Mouse (Mus musculus) bone marrow macrophage, adult 2 months (primary cell): ENCODE data around the gene Gm6588. TPM values are rescaled to one million over a fixed set of nuclear protein-coding genes. Genes with fewer than 3 reads are reported as not detected.

Experiments used
- H3K27ac ChIP-seq: 2 replicates; pipeline ENCODE4 v1.5.1; 2012; ENCODE audit warnings: low read depth, low read length; ENCODE audit not compliant: insufficient read depth
- H3K4me1 ChIP-seq: 2 replicates; pipeline ENCODE4 v1.6.1; 2012; ENCODE audit warnings: low read length; ENCODE audit not compliant: control insufficient read depth, insufficient read depth
- H3K4me3 ChIP-seq: 2 replicates; pipeline ENCODE4 v1.5.1; 2012; ENCODE audit warnings: mild to moderate bottlenecking, low read length, moderate library complexity; ENCODE audit not compliant: insufficient read depth
- CTCF ChIP-seq: IDR thresholded peaks from 2 replicates; pipeline ENCODE4 v1.5.1; 2012; ENCODE audit warnings: low read depth, mild to moderate bottlenecking, low read length, moderate library complexity
- POLR2A ChIP-seq: IDR thresholded peaks from 2 replicates; pipeline ENCODE4 v1.6.1; 2012; ENCODE audit warnings: mild to moderate bottlenecking, low read depth, low read length, borderline replicate concordance
- polyA plus RNA-seq: library from polyadenylated mRNA; stranded (reverse); fragments of >200 nt; gene quantifications from 2 replicates; pipeline ENCODE4 v1.2.4, GENCODE M21; 2012; ENCODE audit not compliant: missing spikeins, insufficient read depth, insufficient read length

Gm6588 gene
- polyA plus RNA-seq, 1 experiment = not detected

DNA sequence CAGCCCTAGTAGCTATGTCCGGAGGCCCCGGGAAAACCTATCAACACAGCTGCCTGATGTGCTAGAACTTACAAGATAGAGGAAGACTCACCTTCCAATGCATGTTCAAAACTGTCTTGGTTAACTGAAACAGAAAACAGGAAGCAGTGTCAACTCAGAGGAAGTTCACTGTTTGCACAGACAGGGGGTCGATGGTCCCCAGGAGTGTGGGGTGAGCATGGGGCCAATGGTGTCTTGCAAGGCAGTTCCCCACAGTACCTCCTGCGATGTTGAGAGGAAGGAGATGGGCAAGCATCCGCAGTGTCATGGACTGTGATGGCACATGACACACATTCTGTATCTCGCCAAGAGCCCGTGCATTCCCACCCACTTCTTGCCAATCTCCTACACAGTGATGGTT lies 22.6 kb upstream of the Gm6588 start:
- TF ChIP-seq POLR2A (no peak), CTCF (no peak)
- H3K4me3 ChIP-seq = no peak overlapping the region
- no peaks in the 10 kb centered on the region for H3K4me1 ChIP-seq
- no peak overlapping the region for H3K27ac ChIP-seq

DNA sequence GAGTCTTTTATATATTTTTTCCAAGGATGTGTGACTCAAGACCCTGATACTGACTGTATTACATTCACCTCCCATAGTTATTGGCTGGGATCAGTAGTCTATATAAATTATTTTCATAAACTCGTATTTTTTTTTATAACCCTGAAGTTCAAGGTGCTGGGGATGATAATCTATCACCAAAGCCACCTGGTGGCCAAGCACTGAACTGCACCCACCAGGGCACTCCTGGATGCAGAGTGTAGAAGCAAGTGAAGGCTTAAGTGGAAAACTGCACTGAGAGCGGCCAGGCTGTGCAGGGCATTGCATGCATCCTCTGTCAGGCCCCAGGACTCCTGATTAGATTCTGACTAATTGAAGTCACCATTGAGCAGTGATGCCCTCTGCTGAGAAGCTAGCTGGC lies 21.9 kb upstream of the Gm6588 start:
- Histone ChIP-seq H3K4me1 (no peaks in the 10 kb centered on the region), H3K27ac (no peak overlapping the region), H3K4me3 (no peak overlapping the region)
- TF ChIP-seq CTCF (peak; percentile 32; the same call in 1 of the 2 replicates), POLR2A (no peak)

DNA sequence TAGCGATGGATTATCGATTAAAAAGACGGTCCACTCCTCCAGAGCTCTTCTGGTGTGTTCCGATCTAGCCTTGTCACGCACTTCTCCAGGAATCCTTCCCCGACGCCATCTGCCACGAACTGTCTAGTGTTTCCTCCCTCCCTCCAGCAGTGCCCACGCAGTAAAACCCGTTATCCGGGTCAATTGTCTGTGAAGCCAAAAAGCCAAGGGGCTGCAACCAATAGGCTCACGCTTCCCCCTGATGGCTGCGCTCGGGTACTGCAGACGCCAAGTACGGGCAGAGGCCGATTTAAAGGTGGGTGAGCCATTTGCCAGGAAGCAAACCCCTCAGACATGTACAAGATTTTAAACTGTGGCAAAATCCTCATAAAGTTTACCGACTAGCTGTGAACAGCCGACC lies 20.3 kb upstream of the Gm6588 start:
- Histone ChIP-seq H3K4me3 (no peak overlapping the region), H3K4me1 (no peaks in the 10 kb centered on the region)

DNA sequence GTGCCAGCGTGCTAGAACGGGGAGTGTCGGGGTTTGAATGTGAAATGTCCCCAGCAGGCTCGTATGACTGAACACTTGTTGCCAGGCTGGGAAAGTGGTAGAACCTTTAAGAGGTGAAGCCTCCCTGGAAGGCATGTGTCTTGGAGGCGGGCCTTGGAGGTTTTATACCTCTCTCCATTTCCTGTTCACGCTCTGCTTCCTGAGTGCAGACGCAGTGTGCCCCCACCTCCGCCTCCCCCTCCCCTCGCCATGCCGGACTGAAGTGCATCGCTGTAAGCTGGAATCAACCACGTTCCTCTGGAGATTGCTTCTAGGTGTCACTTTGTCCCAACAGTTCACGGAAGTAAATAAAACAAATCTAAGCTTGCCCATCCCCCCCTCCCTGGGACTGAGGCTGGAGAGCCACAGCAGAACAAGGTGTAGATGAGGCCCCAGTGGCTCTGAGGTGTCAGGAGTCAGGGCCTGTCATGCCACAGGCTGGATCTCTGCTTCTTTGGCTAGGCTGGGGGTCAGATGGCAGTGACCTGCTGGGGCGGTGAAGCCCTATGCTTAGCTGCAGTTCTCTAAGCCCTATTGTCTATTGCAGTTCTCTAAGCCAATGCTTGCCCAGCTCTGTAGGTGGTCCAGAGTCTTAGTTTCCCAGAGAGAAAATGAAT lies 18.0 kb upstream of the Gm6588 start:
- no peak overlapping the region for H3K4me3 ChIP-seq
- no peaks in the 10 kb centered on the region for H3K4me1 ChIP-seq
- no peak overlapping the region for H3K27ac ChIP-seq
- TF ChIP-seq POLR2A (no peak), CTCF (no peak)

More for the DNA sequence above, 20.3 kb upstream of the Gm6588 start:
- no peak overlapping the region for H3K27ac ChIP-seq
- TF ChIP-seq CTCF (peak; percentile 45), POLR2A (no peak)

DNA sequence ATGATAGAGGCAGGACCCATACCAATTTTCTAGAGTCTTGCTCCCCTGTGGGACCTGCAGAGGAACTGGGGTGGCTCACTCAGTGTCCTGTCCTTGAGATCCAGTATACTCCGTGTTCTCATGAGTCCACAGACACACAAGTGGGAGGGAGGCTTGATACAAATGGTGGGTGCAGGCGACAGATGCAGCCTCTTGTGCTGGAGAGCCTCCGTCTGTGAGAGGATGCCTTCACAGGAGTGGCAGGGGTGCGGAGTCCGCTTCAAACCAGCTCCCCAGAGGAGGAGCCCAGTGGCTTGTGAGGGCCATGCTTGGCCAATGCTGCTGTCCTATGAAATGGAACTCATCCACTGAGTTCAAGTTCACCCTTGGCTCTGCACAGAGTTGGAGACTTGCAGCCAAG lies 17.2 kb upstream of the Gm6588 start:
- Histone ChIP-seq H3K4me1 (no peaks in the 10 kb centered on the region), H3K27ac (no peak overlapping the region), H3K4me3 (no peak overlapping the region)
- TF ChIP-seq CTCF = no peak
- TF ChIP-seq POLR2A = no peak

DNA sequence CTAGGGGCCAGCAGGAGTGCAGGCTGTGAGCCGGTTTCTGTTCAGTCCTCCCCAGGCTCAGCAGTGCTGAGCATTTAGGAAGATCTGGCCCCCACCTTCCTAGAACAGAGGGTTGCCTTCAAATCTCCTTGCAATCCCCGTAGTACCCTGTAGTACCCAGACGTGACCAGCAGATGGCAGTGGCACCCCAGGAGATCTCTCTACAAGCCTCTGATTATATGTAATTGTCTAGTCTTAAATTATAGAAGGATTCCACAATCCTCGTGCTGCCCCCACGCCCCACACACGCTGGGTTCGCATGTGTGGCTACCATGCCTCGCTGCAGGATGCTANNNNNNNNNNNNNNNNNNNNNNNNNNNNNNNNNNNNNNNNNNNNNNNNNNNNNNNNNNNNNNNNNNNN lies 16.2 kb upstream of the Gm6588 start:
- H3K4me1 ChIP-seq = no peaks in the 10 kb centered on the region

DNA sequence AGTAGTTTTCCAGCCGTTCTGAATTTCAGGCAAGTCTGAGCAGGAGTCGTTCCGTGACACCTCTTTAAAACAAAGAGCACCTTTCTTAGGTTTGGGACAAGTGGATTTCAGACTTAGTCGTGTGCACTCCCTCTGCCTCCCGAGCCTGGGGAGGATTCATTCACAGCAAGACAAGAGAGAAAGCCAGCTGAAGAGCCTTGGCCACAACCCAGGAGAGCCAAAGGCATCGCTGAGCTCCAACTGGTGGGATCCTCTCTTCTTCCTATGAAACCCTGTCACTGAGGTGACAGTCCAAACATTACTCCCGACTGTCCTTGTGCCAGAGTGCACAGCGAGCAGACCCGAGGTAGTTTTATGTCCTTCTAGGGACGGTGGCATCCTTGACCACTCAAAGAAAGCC lies 10.7 kb upstream of the Gm6588 start:
- no peaks in the 10 kb centered on the region for H3K4me1 ChIP-seq
- no peak for TF ChIP-seq CTCF
- no peak for TF ChIP-seq POLR2A
- no peak overlapping the region for H3K27ac ChIP-seq
- no peak overlapping the region for H3K4me3 ChIP-seq

More for the DNA sequence above, 16.2 kb upstream of the Gm6588 start:
- Histone ChIP-seq H3K4me3 (no peak overlapping the region), H3K27ac (no peak overlapping the region)
- TF ChIP-seq POLR2A (no peak), CTCF (peak; percentile 75)

DNA sequence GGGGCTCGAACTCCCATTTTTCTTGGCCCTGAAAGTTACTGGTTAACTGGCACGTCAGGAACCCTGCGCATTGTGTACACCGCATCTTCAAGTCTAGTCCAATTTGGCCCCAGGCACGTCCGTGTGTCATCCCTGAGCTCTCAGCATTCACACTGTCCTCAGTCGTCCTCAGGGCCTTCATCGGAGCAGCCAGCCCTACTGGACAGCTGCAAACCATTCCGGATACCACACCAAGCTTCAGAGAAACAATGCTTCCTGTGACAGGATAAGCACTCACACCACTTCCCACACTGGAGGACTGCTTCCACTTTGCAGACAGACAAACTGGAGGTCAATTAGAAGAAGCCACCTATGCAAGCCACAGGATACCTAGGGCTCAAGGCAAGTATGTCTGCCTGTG lies 3.9 kb downstream of the Gm6588 start:
- TF ChIP-seq POLR2A (no peak), CTCF (no peak)
- Histone ChIP-seq H3K4me3 (no peak overlapping the region), H3K27ac (no peak overlapping the region), H3K4me1 (no peaks in the 10 kb centered on the region)

DNA sequence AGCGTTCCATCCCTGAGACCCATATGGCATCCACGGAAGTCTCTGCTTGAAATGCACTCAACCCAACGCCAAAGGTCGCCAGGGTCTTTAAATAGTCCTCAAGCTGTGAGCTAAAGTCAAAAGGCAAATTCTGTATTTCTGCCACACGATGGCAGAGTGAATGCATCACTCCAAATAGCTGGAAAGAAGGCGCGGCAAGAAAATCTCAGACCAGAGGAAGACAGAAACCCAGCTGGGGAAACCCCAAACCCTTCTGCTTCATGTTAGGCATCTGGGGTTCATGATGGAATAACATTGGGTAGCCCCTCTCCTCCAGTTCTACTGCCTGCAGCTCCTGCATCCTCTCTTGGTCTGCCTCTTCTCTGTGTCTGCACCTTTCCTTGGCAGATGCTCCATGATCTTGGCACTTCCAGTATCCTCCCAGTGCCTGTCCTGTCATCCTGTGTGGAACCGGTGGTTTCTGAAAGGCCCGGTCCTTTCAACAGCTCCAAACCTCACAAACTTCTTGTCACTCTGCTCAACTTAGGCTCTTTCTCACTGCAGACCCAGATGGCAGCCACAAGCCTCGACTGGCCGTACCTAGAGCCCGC lies 5.8 kb downstream of the Gm6588 start:
- Histone ChIP-seq H3K4me3 (no peak overlapping the region), H3K4me1 (no peaks in the 10 kb centered on the region), H3K27ac (no peak overlapping the region)
- TF ChIP-seq CTCF (no peak), POLR2A (no peak)

DNA sequence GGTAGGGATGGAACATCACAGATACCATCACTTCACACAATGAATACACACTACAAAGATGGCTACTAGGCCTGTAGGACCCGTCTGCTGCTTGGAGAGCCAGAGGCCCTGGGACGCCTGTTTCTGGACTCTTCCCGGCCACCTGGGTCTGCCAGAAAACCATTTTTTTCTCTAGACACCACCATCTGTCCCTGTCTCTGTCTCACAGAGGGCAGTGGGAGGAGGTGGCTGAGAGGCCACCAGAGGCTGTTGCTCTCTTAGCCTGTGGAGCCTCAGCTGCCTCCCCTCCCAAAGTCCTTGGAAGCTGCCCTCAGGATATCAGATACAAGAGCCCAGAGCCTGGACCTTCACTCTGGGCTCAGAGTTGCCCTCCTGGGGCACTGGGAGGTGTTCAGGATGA lies 10.7 kb downstream of the Gm6588 start:
- H3K4me3 ChIP-seq = no peak overlapping the region
- no peak overlapping the region for H3K27ac ChIP-seq
- TF ChIP-seq CTCF (no peak), POLR2A (no peak)
- no peaks in the 10 kb centered on the region for H3K4me1 ChIP-seq
